Mouse (Mus musculus) neutrophil, adult 65 days (primary cell): ENCODE measurements around the gene Dusp8. TPM values are rescaled to one million over a fixed set of nuclear protein-coding genes. Genes with fewer than 3 reads are reported as not detected.

Experiments used
- total RNA-seq: library from RNA; stranded (reverse); gene quantifications from 2 replicates; pipeline ENCODE4 v1.2.4, GENCODE M21; 2023

Dusp8 gene
- total RNA-seq: 1.3 and 1.5 TPM in 2 replicates

DNA sequence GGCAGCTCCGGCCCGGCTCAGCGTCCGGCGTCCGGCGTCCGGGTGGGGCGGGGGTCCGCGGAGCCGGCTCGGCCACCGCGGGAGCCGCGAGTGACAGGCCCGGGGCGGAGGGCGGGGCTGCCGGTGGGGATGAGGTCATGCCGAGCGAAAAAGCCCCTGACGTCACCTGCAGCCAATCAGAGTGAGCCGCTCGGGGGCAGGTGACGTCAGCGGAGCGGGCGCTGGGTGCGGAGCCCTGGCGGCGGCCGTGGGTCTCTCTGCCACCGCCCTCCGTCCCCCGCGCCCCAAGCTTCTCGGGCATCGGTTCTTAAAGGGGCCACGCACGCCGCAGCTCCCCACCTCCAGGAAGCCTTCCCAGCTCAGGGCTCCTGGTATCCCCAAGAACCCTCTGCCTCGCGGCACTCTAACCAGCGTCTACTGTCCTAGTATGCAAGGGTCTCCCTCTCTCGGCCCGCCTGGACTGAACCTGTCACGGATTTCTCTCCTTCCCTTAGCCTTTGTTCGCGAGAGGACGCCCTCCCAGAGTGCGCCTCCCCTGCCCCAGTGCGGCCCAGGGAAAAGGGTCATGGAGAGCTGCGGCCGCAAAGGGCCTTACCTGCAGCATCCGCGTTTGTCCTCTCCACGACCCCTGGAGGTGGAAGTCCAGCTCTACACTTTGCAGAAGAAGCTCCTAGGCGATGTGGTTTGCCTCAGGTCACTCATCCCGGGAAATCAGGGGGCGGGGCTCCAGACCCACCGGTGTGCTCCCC lies at the start of gene Dusp8:
TSS of gene Dusp8 (minus strand) at position 661 of the 749 bp plus-strand sequence.

GRCm38 (mm10) chr7:142144507-142144906 lies 48.9 kb upstream of the Dusp8 start, which contains the start of gene Gm45337:
TSS of gene Gm45337 (minus strand) at chr7:142144607.

DNA sequence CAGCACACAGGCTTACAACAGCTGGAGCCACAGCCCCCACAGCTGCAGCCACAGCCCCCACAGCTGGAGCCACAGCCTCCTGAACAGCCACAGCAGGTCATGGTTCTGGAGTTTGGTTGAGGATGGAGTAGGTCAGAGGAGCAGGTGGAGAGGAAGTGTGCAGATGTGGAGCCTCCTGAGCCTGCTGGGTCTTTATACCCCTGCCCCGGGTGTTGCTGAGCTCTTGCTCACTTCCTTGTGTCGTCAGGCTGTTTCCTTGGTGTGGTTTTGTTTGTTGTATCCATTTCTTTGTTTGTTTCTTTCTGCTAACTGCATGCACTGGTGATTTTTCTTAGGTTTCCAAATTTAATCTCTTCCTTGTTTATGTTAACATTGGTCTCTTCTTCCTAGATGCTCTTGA lies 40.3 kb upstream of the Dusp8 start, which contains the start of gene Gm39115:
TSS of gene Gm39115 (minus strand) at position 101 of the 400 bp plus-strand sequence.

GRCm38 (mm10) chr7:142120629-142121028 lies 25.0 kb upstream of the Dusp8 start, which contains the start of gene Gm45618:
TSS of gene Gm45618 (minus strand) at chr7:142120729.

GRCm38 (mm10) chr7:142060931-142061565 lies 34.6 kb downstream of the Dusp8 start, which contains the start of gene Mob2:
TSS of gene Mob2 (minus strand) at chr7:142061065.

Other genes starting within 250 kb of the Dusp8 start
- 86.6 and 106 TPM in 2 replicates for gene Tollip, start 177.3 kb downstream of the Dusp8 start, total RNA-seq
- gene Brsk2, start 146.1 kb downstream of the Dusp8 start, total RNA-seq: not detected in 2 replicates
- 36.0 and 67.4 TPM in 2 replicates for gene Mob2, start 34.8 kb downstream of the Dusp8 start, total RNA-seq
- not detected in 2 replicates for gene Gm45618, start 24.9 kb upstream of the Dusp8 start, total RNA-seq
- not detected in 2 replicates for gene Gm39115, start 40.2 kb upstream of the Dusp8 start, total RNA-seq
- gene Gm45337, start 48.8 kb upstream of the Dusp8 start, total RNA-seq: not detected in 2 replicates
- not detected in 2 replicates for gene Gm29735, start 61.3 kb upstream of the Dusp8 start, total RNA-seq
- not detected in 2 replicates for gene Gm4553, start 69.9 kb upstream of the Dusp8 start, total RNA-seq
- gene Krtap5-2, start 80.2 kb upstream of the Dusp8 start, total RNA-seq: not detected in 2 replicates
- gene Gm10153, start 94.5 kb upstream of the Dusp8 start, total RNA-seq: not detected in 2 replicates
- not detected in 2 replicates for gene Krtap5-3, start 105.5 kb upstream of the Dusp8 start, total RNA-seq
- gene Gm7579, start 116.0 kb upstream of the Dusp8 start, total RNA-seq: not detected in 2 replicates
- not detected in 2 replicates for gene Krtap5-5, start 134.1 kb upstream of the Dusp8 start, total RNA-seq
- gene Gm40460, start 145.2 kb upstream of the Dusp8 start, total RNA-seq: not detected in 2 replicates
- gene Gm2431, start 162.5 kb upstream of the Dusp8 start, total RNA-seq: not detected in 2 replicates
- not detected in 2 replicates for gene Gm4559, start 178.5 kb upstream of the Dusp8 start, total RNA-seq
- not detected in 2 replicates for gene Krtap5-1, start 201.3 kb upstream of the Dusp8 start, total RNA-seq
- gene Krtap5-4, start 207.7 kb upstream of the Dusp8 start, total RNA-seq: not detected in 2 replicates